Mouse (Mus musculus): ENCODE measurements at regions not wholly inside any gene's neighbourhood (a gene's known extent, or its start where the extent isn't known, plus 50 kb on each side); places are given as distances from the start of the nearest gene placed in this dataset.

DNA sequence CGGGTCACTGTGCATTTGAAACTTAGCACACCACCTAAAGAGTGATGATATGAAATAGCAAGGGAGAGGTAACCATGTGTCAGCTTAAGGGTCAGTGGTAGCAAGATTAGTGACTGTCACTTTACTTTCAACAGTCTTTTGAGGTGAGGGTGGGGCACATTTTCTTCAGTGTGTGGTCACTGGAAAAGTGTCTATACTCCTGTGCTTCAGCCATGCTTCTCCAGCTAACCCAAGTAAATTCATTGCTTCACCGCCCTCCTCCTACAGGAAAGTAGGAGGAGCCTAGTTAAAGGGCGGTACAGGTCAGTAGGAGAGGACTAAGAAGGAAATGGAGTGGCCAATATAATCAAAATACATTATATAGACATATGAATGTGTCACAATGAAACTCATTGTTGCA, 55.7 kb upstream of the Mef2a start:
- TF ChIP-seq CTCF (IDR thresholded peaks at IDR 0.05) (no peak), EP300 (IDR thresholded peaks at IDR 0.05) (no peak)
